10 mouse cellular contexts compared by ENCODE assay signal in genomic region chr4:149789421-149790194, GRCm38 (mm10). TPM values are rescaled to one million over a fixed set of nuclear protein-coding genes. Genes with fewer than 3 reads are reported as not detected.
DNase-seq lines count a peak whose midpoint lies in the region; ATAC-seq and TF ChIP-seq lines count a peak whose summit lies in the region.
"Had no signal": no experiment of that assay in that cellular context is flagged by ENCODE, and none has a peak within 500 bp of the region (broad histone marks: within the 10 kb centered on the region; RNA-seq: fewer than 3 reads in every experiment).

No protein-coding gene starts in this region.

- TF ChIP-seq CTCF in layer of hippocampus, adult 2 months (conservative IDR thresholded peaks at IDR 0.05): no peak
- TF ChIP-seq CTCF in hindbrain, postnatal 0 days (IDR thresholded peaks at IDR 0.05; ENCODE audit: low read depth): no peak

- H3K4me3 ChIP-seq in layer of hippocampus, adult 2 months: no peak overlapping the region
- no peak overlapping the region for H3K4me3 ChIP-seq in hindbrain, postnatal 0 days (ENCODE audit: low read length)
- H3K4me3 ChIP-seq: embryonic facial prominence, embryonic 13.5 days had no signal

- 0 out of 2 replicates have a peak, but pooled peaks have one; percentile 50 for ATAC-seq in hindbrain, postnatal 0 days
- peak; percentile 47 for ATAC-seq in megakaryocyte progenitor cell, adult 5-6 weeks (replicated peaks; ENCODE audit: poor library complexity)
- ATAC-seq in frontal cortex, adult (ENCODE audit: low TSS enrichment): no peak
- ATAC-seq: midbrain, embryonic 16.5 days had no signal

- no peak for DNase-seq in layer of hippocampus, adult 2 months (ENCODE audit: low spot score in 2 of 2)
- no peak for DNase-seq in layer of hippocampus, postnatal 10 days (ENCODE audit: low spot score in 2 of 2)
- peak; percentile 54 for DNase-seq in adrenal gland, postnatal 25 days
- DNase-seq in hindbrain, postnatal 0 days (ENCODE audit: low spot score): no peak
- no peak for DNase-seq in cerebellum, adult 9-10 months
- DNase-seq in layer of hippocampus, adult 18-20 months (ENCODE audit: low spot score in 2 of 2): no peak

- H3K4me2 ChIP-seq in hindbrain, postnatal 0 days (ENCODE audit: low read depth, low read length): no peak overlapping the region
- H3K4me2 ChIP-seq: embryonic facial prominence, embryonic 13.5 days had no signal

- peaks cover 3% of the 10 kb centered on the region; the same call in 1 of the 2 replicates for H3K4me1 ChIP-seq in hindbrain, postnatal 0 days (ENCODE audit: insufficient read depth, low read length)
- H3K4me1 ChIP-seq: embryonic facial prominence, embryonic 13.5 days had no signal

- H3K27ac ChIP-seq in layer of hippocampus, adult 2 months: peak overlapping the region; percentile 44; the same call in 1 of the 2 replicates
- H3K27ac ChIP-seq in hindbrain, postnatal 0 days: peak overlapping the region; percentile 51; the same call in 1 of the 2 replicates
- H3K27ac ChIP-seq: embryonic facial prominence, embryonic 13.5 days had no signal

- H3K27me3 ChIP-seq in hindbrain, postnatal 0 days (ENCODE audit: insufficient read depth, low read length): no peaks in the 10 kb centered on the region
- H3K27me3 ChIP-seq: embryonic facial prominence, embryonic 13.5 days had no signal

- WGBS in hindbrain, postnatal 0 days: 59% methylated on average over 13 of the region's 13 CpGs

- H3K36me3 ChIP-seq in hindbrain, postnatal 0 days (ENCODE audit: insufficient read depth, low read length): no peaks in the 10 kb centered on the region
- H3K36me3 ChIP-seq: embryonic facial prominence, embryonic 13.5 days had no signal

- no peak overlapping the region for H3K9ac ChIP-seq in hindbrain, postnatal 0 days (replicated peaks; ENCODE audit: low read length)
- H3K9ac ChIP-seq: embryonic facial prominence, embryonic 13.5 days had no signal

- no peaks in the 10 kb centered on the region for H3K9me3 ChIP-seq in hindbrain, postnatal 0 days (ENCODE audit: low read length)
- H3K9me3 ChIP-seq: embryonic facial prominence, embryonic 13.5 days had no signal

RNA-seq across cellular contexts. Expression of gene Slc25a33, which starts 15.5 kb away (rescaled TPM):
- 10 to 100 TPM; 35.6 to 35.8 TPM for total RNA-seq in layer of hippocampus, adult 2 months (2021)
- total RNA-seq in layer of hippocampus, postnatal 10 days (2021): 10 to 100 TPM; 28.4 to 30.7 TPM
- total RNA-seq in adrenal gland, postnatal 25 days (2021): 27.7 and 32.2 TPM in 2 replicates
- 20.4 and 21.6 TPM in 2 replicates for total RNA-seq in hindbrain, postnatal 0 days (2014; rRNA removed)
- 38.2 and 39.6 TPM in 2 replicates for polyA plus RNA-seq in hindbrain, postnatal 0 days (2015; fragmentation: Nextera tagmentation; extraction: Ambion mirVana)
- total RNA-seq in megakaryocyte progenitor cell, adult 5-6 weeks (2015): 4.9 and 8.6 TPM in 2 replicates
- total RNA-seq in megakaryocyte progenitor cell, adult 5-6 weeks (2017): 3.8 and 6.2 TPM in 2 replicates
- 10 to 100 TPM; 31.4 to 34.2 TPM for total RNA-seq in layer of hippocampus, adult 18-20 months (2021)

RNA-seq across cellular contexts. Expression of gene Tmem201, which starts 51.8 kb away (rescaled TPM):
- 10 to 100 TPM; 69.7 to 78.3 TPM for total RNA-seq in layer of hippocampus, adult 2 months (2021)
- 10 to 100 TPM; 66.7 to 66.8 TPM for total RNA-seq in layer of hippocampus, postnatal 10 days (2021)
- total RNA-seq in adrenal gland, postnatal 25 days (2021): 34.1 and 36.1 TPM in 2 replicates
- 69.8 and 80.2 TPM in 2 replicates for total RNA-seq in hindbrain, postnatal 0 days (2014; rRNA removed)
- polyA plus RNA-seq in hindbrain, postnatal 0 days (2015; fragmentation: Nextera tagmentation; extraction: Ambion mirVana): 41.2 and 44.7 TPM in 2 replicates
- total RNA-seq in megakaryocyte progenitor cell, adult 5-6 weeks (2015): 10.9 and 12.4 TPM in 2 replicates
- 8.5 and 8.8 TPM in 2 replicates for total RNA-seq in megakaryocyte progenitor cell, adult 5-6 weeks (2017)
- 10 to 100 TPM; 68.1 to 73.2 TPM for total RNA-seq in layer of hippocampus, adult 18-20 months (2021)
